Mouse (Mus musculus): Measurements from ENCODE around the gene Cyp2j7.
"Not testable (repeated sequence)": the region's sequence is repeated elsewhere in the genome, so short reads cannot be mapped to it uniquely, and the experiment has no call there.

Cyp2j7 gene

DNA sequence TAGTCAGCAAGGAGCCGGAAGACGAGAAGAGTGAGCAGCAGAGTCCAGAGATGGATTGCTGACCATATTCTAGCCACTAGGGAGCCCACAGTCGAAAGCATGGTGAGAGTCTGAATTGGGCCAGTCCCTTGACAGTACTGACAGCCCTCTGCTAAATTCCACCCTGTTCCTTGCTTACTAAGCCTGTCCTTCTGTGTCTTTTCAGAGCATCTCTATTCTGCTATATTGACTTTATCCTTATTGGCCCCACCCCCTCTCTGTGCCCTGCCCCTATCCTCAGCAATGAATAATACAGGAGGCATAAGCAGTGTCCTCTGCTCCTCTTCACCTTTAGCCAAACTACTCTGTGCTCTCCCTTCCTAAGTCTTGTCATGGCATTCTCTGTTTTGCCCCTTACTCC lies at the start of gene Cyp2j7:
TSS of gene Cyp2j7 (minus strand) at position 101 of the 400 bp plus-strand sequence.
- DNase-seq (ENCODE audit: low spot score): no peak

DNA sequence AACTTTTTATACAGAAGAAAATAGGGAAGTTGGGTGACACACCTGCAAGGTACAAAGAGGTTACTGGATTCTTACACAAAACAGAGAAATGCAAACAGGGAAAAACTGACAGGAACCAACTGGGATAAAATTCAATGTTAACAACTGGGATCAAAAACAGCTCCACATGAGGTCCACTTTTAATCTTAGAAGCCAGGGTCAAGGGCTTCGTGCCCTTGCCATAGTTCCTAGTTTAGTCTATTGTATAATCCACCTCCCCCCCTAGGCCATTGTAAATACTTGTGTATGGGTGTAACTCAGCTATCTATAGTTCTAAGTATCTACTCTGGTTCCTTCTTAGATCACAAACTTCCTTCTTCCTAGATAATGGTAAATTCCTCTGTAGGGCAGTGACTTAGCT lies 40.4 kb upstream of the Cyp2j7 start:
- DNase-seq (ENCODE audit: low spot score): not testable (repeated sequence)

GRCm38 (mm10) chr4:96273907-96274306 lies 37.4 kb upstream of the Cyp2j7 start:
- DNase-seq (ENCODE audit: low spot score): peak; percentile 57

DNA sequence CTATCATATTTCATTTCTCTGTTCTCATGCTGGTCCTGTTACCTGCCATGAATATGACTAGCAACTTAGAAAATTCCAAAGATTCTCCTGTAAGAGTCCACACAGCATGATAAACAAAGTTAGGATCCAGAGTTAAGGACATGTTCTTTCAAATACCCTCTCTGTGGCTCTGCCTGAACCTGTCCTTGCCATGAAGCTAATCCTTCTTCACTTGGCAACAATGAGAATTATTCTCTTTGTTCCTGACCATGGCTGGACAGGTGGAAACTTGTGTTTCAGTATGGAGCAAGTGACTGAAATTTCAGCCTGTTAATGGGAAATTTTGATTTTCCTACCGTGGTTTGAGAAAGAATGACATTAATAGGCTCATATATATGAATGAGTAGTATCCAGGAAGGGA lies 39.8 kb downstream of the Cyp2j7 start:
- DNase-seq (ENCODE audit: low spot score): no peak

- not testable (repeated sequence) for DNase-seq (ENCODE audit: low spot score)
Observed at GRCm38 (mm10) chr4:96189321-96189720, 47.1 kb downstream of the Cyp2j7 start.

GRCm38 (mm10) chr4:96188671-96189070 lies 47.8 kb downstream of the Cyp2j7 start:
- DNase-seq (ENCODE audit: low spot score): not testable (repeated sequence)

DNA sequence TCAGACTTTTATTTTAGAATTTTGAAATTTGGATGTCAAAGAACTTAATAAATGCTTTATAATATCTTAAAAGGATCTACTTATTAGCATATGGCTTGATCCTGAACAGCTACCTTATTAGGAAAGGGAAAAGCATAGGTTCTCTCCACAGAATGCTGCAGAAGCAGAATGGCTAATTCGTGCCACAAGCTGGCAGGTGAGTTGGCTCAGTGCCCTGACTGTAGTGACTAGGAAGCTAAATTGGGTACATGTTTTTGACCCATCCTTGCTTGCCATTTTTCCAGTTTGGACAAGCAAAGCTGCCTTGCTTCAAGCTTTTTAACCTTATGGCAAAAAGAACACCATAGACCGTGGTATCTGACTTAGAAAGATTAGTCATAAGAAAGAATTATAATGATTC lies 48.3 kb downstream of the Cyp2j7 start:
- not testable (repeated sequence) for DNase-seq (ENCODE audit: low spot score)

- DNase-seq (ENCODE audit: low spot score): not testable (repeated sequence)
Observed at GRCm38 (mm10) chr4:96184716-96185115, 51.7 kb downstream of the Cyp2j7 start.

GRCm38 (mm10) chr4:96162839-96163238 lies 73.6 kb downstream of the Cyp2j7 start:
- no peak for DNase-seq (ENCODE audit: low spot score)

GRCm38 (mm10) chr4:96161575-96161974 lies 74.9 kb downstream of the Cyp2j7 start:
- DNase-seq (ENCODE audit: low spot score): peak; percentile 7

Data from adipocyte (in vitro differentiated cells).